Mouse (Mus musculus) hindbrain, embryonic 10.5 days (tissue): ENCODE results near the gene Lrrc4c. TPM values are rescaled to one million over a fixed set of nuclear protein-coding genes. Genes with fewer than 3 reads are reported as not detected.

ENCODE experiments used
- DNase-seq: peaks from one replicate; pipeline ENCODE4 v3.0.0-alpha.2; 2017; ENCODE audit warnings: low spot score
- H3K27ac ChIP-seq: fragments of 300-500 bp; sonication (generic); 2 replicates; pipeline ENCODE4 v1.5.1; 2016; ENCODE audit warnings: mild to moderate bottlenecking, moderate library complexity
- H3K27me3 ChIP-seq: fragments of 300-500 bp; sonication (generic); 2 replicates; pipeline ENCODE4 v1.6.1; 2016; ENCODE audit warnings: mild to moderate bottlenecking; ENCODE audit not compliant: poor library complexity, insufficient read depth, severe bottlenecking
- H3K36me3 ChIP-seq: fragments of 300-500 bp; sonication (generic); 2 replicates; pipeline ENCODE4 v1.6.1; 2016; ENCODE audit warnings: mild to moderate bottlenecking, moderate library complexity
- H3K4me1 ChIP-seq: fragments of 300-500 bp; sonication (generic); replicated peaks from 2 replicates; pipeline ENCODE4 v1.6.1; 2016; ENCODE audit warnings: mild to moderate bottlenecking
- H3K4me3 ChIP-seq: fragments of 300-500 bp; sonication (generic); 2 replicates; pipeline ENCODE4 v1.5.1; 2016; ENCODE audit warnings: mild to moderate bottlenecking, moderate library complexity
- H3K9me3 ChIP-seq: fragments of 300-500 bp; sonication (generic); 2 replicates; pipeline ENCODE4 v1.6.1; 2016; ENCODE audit warnings: mild to moderate bottlenecking, moderate library complexity
- WGBS: fragments of 180-500 bp; shearing (Covaris S2); methylation state at CpG from one replicate; pipeline ENCODE4 v1.1.7; 2016; 5-methylcytosine and 5-hydroxymethylcytosine counted together
- polyA plus RNA-seq: library from polyadenylated mRNA; unstranded; fragments of >200 nt; fragmentation: Nextera tagmentation; extraction: Ambion mirVana; gene quantifications from 2 replicates; pipeline ENCODE4 v1.2.1, GENCODE M21; 2016

Gene Lrrc4c
- polyA plus RNA-seq, 1 experiment from 2014 or later = 3.1 TPM

GRCm38 (mm10) chr2:97568954-97569353 is 1251.0 kb downstream of the Lrrc4c start:
- no peaks in the 10 kb centered on the region for H3K27me3 ChIP-seq
- no peak for DNase-seq
- H3K4me1 ChIP-seq = no peaks in the 10 kb centered on the region
- H3K9me3 ChIP-seq = no peaks in the 10 kb centered on the region
- WGBS = 96% methylated on average over 2 of the region's 2 CpGs
- no peak overlapping the region for H3K4me3 ChIP-seq
- no peak overlapping the region for H3K27ac ChIP-seq
- no peaks in the 10 kb centered on the region for H3K36me3 ChIP-seq

DNA sequence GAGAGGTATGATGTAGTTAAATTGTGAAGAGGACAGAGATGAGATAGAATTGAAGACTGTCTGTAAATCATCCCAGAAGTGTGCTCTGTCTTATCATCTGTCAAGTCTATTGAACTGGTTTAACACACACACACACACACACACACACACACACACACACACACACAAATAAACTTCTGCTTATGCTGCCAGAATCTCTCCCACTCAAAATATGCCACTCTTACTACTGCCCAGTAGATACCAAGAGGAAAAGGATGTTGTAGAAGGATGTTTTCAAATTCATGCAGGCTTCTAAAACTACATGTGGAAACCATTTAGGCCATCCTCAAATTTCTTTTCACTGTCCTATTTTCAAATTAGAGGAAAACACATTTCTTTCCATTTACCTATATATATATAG is 1257.0 kb downstream of the Lrrc4c start:
- Histone ChIP-seq H3K27me3 (no peaks in the 10 kb centered on the region), H3K27ac (no peak overlapping the region), H3K4me3 (no peak overlapping the region), H3K36me3 (no peaks in the 10 kb centered on the region), H3K9me3 (no peaks in the 10 kb centered on the region), H3K4me1 (no peaks in the 10 kb centered on the region)
- DNase-seq = no peak

DNA sequence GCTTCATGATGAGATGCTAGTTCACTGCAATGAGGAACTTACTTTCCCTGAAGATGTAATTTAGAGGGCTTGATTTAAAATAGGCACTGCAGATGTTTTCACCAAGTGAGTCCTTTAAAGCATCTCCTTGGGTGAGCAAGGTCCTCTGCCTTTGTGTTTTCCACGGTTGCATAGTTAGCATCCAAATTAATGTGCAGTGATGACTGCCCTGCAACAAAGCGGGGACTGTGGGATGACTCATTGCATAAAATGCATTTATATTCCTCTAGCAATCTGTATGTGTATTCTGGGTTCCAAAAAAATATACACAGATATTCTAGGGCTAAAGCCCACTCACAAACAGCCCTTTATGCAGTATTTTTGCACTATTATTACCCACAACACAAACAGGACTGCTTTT is 1263.2 kb downstream of the Lrrc4c start:
- DNase-seq = no peak
- no peak overlapping the region for H3K4me3 ChIP-seq
- no peaks in the 10 kb centered on the region for H3K4me1 ChIP-seq
- H3K27ac ChIP-seq = no peak overlapping the region
- no peaks in the 10 kb centered on the region for H3K9me3 ChIP-seq
- H3K36me3 ChIP-seq = no peaks in the 10 kb centered on the region
- 52% methylated on average over 2 of the region's 2 CpGs for WGBS
- no peaks in the 10 kb centered on the region for H3K27me3 ChIP-seq

DNA sequence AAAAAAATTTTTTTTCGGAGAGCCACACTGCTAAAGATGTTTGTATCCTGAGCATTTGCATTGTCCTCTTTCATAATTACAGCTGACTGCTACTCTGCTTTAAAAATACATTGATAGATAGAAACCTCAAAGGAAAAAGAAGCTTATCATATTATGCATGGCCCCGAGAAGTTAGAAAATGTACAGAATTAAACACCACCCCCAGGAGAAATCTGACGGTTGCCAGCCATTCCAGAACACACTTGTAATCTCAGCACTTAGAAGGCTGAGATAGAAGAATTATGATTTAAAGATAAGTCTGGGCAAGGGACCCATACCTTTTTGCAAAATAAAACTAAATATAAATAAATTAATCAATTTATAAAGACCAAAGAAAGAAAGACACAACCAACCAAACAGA is 1268.4 kb downstream of the Lrrc4c start:
- no peaks in the 10 kb centered on the region for H3K36me3 ChIP-seq
- no peaks in the 10 kb centered on the region for H3K27me3 ChIP-seq
- no peaks in the 10 kb centered on the region for H3K9me3 ChIP-seq
- 92% methylated on average over 3 of the region's 3 CpGs for WGBS
- H3K4me3 ChIP-seq = no peak overlapping the region
- H3K27ac ChIP-seq = no peak overlapping the region
- H3K4me1 ChIP-seq = no peaks in the 10 kb centered on the region
- DNase-seq = no peak

DNA sequence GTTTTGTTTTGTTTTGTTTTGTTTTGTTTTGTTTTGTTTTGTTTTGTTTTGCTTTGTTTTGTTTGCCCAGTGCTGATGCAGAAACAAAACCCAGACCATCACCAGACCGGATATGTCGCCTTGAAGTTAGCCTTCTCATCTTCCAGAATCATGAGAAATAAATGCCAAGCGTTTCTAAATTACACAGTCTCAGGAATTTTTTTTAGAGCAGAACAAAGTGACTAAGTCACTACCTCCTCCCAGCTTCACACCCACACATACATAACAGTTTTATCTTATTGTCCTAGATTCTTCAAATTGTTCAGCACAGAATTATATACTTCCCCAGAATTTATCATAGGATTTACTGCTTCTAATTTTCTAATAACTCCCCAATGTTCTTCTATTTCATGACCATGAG is 1272.6 kb downstream of the Lrrc4c start:
- no peaks in the 10 kb centered on the region for H3K9me3 ChIP-seq
- H3K4me3 ChIP-seq = no peak overlapping the region
- DNase-seq = no peak
- no peak overlapping the region for H3K27ac ChIP-seq
- 88% methylated on average over 3 of the region's 3 CpGs for WGBS
- no peaks in the 10 kb centered on the region for H3K27me3 ChIP-seq
- no peaks in the 10 kb centered on the region for H3K36me3 ChIP-seq
- H3K4me1 ChIP-seq = no peaks in the 10 kb centered on the region

DNA sequence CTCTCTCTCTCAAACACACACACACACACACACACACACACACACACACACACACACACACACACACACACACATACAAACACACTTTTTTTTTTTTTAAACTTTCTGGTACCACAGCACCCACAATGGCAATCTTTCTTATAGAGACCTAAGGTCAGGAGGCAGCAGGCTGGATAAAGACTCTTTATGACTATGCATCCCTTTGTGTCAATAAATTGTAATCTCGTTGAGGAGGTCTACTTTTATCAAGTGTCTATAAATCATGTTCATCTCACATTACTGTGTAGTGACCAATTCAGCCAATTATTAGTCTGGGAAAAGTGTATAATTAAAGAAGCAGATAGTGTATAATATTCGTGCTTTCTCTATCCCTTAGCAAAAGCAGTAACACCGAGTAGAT is 1286.2 kb downstream of the Lrrc4c start:
- no peak overlapping the region for H3K4me3 ChIP-seq
- 68% methylated on average over 3 of the region's 3 CpGs for WGBS
- H3K4me1 ChIP-seq = peaks cover 13% of the 10 kb centered on the region
- H3K27ac ChIP-seq = no peak overlapping the region
- DNase-seq = no peak
- no peaks in the 10 kb centered on the region for H3K9me3 ChIP-seq
- no peaks in the 10 kb centered on the region for H3K36me3 ChIP-seq
- H3K27me3 ChIP-seq = no peaks in the 10 kb centered on the region

GRCm38 (mm10) chr2:97604688-97605215 is 1286.8 kb downstream of the Lrrc4c start:
- Histone ChIP-seq H3K9me3 (no peaks in the 10 kb centered on the region), H3K27me3 (no peaks in the 10 kb centered on the region), H3K4me1 (peaks cover 13% of the 10 kb centered on the region), H3K27ac (no peak overlapping the region), H3K36me3 (no peaks in the 10 kb centered on the region), H3K4me3 (no peak overlapping the region)
- WGBS = 38% methylated on average over 3 of the region's 3 CpGs
- DNase-seq = no peak

- no peaks in the 10 kb centered on the region for H3K27me3 ChIP-seq
- no peak overlapping the region for H3K4me3 ChIP-seq
- H3K27ac ChIP-seq = no peak overlapping the region
- H3K4me1 ChIP-seq = peaks cover 10% of the 10 kb centered on the region
- no peak for DNase-seq
- H3K9me3 ChIP-seq = no peaks in the 10 kb centered on the region
- H3K36me3 ChIP-seq = no peaks in the 10 kb centered on the region
Observed at GRCm38 (mm10) chr2:97609436-97609835, 1291.5 kb downstream of the Lrrc4c start.

- Histone ChIP-seq H3K27ac (no peak overlapping the region), H3K4me3 (no peak overlapping the region), H3K9me3 (no peaks in the 10 kb centered on the region), H3K36me3 (no peaks in the 10 kb centered on the region), H3K27me3 (no peaks in the 10 kb centered on the region), H3K4me1 (no peaks in the 10 kb centered on the region)
- WGBS = 91% methylated on average over 2 of the region's 2 CpGs
- no peak for DNase-seq
Observed at GRCm38 (mm10) chr2:97610566-97610965, 1292.6 kb downstream of the Lrrc4c start.

DNA sequence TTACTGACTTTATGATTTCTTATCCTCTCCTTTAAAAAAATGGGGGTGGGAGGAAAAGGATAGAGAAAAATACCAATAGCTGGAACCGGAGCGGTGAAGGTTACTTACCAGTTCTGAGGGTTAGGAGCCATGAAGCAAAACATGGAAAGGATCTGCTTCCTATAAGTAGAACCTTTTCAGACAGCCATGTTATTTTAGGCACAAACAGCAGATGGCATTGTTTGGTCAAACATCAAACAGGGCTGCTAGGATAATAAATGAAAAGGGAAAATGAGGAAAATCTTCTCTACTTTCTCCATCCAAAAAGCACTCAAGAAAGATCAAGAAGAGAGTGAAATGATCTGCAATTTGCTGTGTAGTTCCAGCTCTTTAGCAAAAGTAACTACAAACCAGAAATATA is 1296.8 kb downstream of the Lrrc4c start:
- WGBS = 83% methylated on average over 2 of the region's 2 CpGs
- no peak for DNase-seq

GRCm38 (mm10) chr2:97618589-97618988 is 1300.6 kb downstream of the Lrrc4c start:
- no peak overlapping the region for H3K27ac ChIP-seq
- DNase-seq = no peak
- no peaks in the 10 kb centered on the region for H3K36me3 ChIP-seq
- H3K4me1 ChIP-seq = no peaks in the 10 kb centered on the region
- H3K4me3 ChIP-seq = no peak overlapping the region
- 92% methylated on average over 1 of the region's 1 CpGs for WGBS
- H3K9me3 ChIP-seq = peaks cover 7% of the 10 kb centered on the region; the same call in 1 of the 2 replicates
- no peaks in the 10 kb centered on the region for H3K27me3 ChIP-seq

More for the DNA sequence above, 1296.8 kb downstream of the Lrrc4c start:
- Histone ChIP-seq H3K36me3 (no peaks in the 10 kb centered on the region), H3K4me1 (no peaks in the 10 kb centered on the region), H3K9me3 (peaks cover 2% of the 10 kb centered on the region; the same call in 1 of the 2 replicates), H3K27ac (no peak overlapping the region), H3K27me3 (no peaks in the 10 kb centered on the region), H3K4me3 (no peak overlapping the region)

DNA sequence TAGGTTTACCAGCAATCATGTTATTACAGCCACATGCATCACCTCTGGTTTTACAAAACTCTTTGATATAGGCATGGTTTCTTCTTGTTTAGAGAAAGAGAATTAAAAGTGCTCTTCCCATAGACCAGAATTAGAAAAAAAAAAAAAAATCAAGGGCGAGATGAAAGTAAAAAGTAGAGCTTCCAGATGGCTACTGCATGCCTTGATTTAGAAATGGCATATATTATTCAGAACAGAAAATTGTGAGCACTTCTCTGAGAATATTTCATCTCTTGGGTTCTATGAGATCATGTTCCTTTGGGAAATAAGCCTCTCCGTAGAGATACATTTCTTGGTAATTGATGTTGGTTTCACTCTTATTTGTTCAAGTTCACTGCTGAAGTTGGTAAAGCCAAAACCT is 1322.0 kb downstream of the Lrrc4c start:
- H3K27ac ChIP-seq = no peak overlapping the region
- no peaks in the 10 kb centered on the region for H3K4me1 ChIP-seq
- no peak overlapping the region for H3K4me3 ChIP-seq
- H3K9me3 ChIP-seq = no peaks in the 10 kb centered on the region
- H3K27me3 ChIP-seq = no peaks in the 10 kb centered on the region
- WGBS = 83% methylated on average over 2 of the region's 2 CpGs
- DNase-seq = no peak
- H3K36me3 ChIP-seq = no peaks in the 10 kb centered on the region

GRCm38 (mm10) chr2:97641661-97642060 is 1323.7 kb downstream of the Lrrc4c start:
- H3K9me3 ChIP-seq = no peaks in the 10 kb centered on the region
- H3K27ac ChIP-seq = no peak overlapping the region
- no peaks in the 10 kb centered on the region for H3K27me3 ChIP-seq
- H3K4me3 ChIP-seq = no peak overlapping the region
- no peak for DNase-seq
- H3K4me1 ChIP-seq = no peaks in the 10 kb centered on the region
- no peaks in the 10 kb centered on the region for H3K36me3 ChIP-seq

- WGBS = 43% methylated on average over 1 of the region's 1 CpGs
- Histone ChIP-seq H3K4me3 (no peak overlapping the region), H3K9me3 (peaks cover 4% of the 10 kb centered on the region; the same call in 1 of the 2 replicates), H3K36me3 (no peaks in the 10 kb centered on the region), H3K4me1 (no peaks in the 10 kb centered on the region), H3K27ac (no peak overlapping the region), H3K27me3 (no peaks in the 10 kb centered on the region)
- DNase-seq = no peak
Observed at GRCm38 (mm10) chr2:97652711-97653110, 1334.7 kb downstream of the Lrrc4c start.
